Mouse (Mus musculus) retina, postnatal 7 days (tissue): ENCODE data around the gene Nrip1.
"Not testable (repeated sequence)": the region's sequence is repeated elsewhere in the genome, so short reads cannot be mapped to it uniquely, and the experiment has no call there.

Experiments used
- DNase-seq: peaks from one replicate; pipeline ENCODE4 v3.0.0-alpha.2; 2012; ENCODE audit warnings: low read depth, low spot score

The Nrip1 gene

GRCm38 (mm10) chr16:76373671-76374091, at the start of gene Nrip1:
Gene Nrip1 (minus strand): TSS chr16:76373827.
- DNase-seq, result peak; percentile 29

GRCm38 (mm10) chr16:76422531-76422930, 48.9 kb upstream of the Nrip1 start:
- DNase-seq, result no peak

GRCm38 (mm10) chr16:76419849-76420248, 46.2 kb upstream of the Nrip1 start:
- no peak for DNase-seq

- no peak for DNase-seq
Observed at GRCm38 (mm10) chr16:76416477-76416876, 42.9 kb upstream of the Nrip1 start.

GRCm38 (mm10) chr16:76416060-76416438, 42.4 kb upstream of the Nrip1 start:
- no peak for DNase-seq

- no peak for DNase-seq
Observed at GRCm38 (mm10) chr16:76415407-76416059, 41.9 kb upstream of the Nrip1 start.

- DNase-seq, result no peak
Observed at GRCm38 (mm10) chr16:76414528-76414927, 40.9 kb upstream of the Nrip1 start.

GRCm38 (mm10) chr16:76413581-76413980, 40.0 kb upstream of the Nrip1 start:
- no peak for DNase-seq

- no peak for DNase-seq
Observed at GRCm38 (mm10) chr16:76409355-76409722, 35.7 kb upstream of the Nrip1 start.

- no peak for DNase-seq
Observed at GRCm38 (mm10) chr16:76408696-76409354, 35.2 kb upstream of the Nrip1 start.

GRCm38 (mm10) chr16:76408241-76408640, 34.6 kb upstream of the Nrip1 start:
- no peak for DNase-seq

- DNase-seq, result no peak
Observed at GRCm38 (mm10) chr16:76407321-76407920, 33.8 kb upstream of the Nrip1 start.

GRCm38 (mm10) chr16:76406897-76407296, 33.3 kb upstream of the Nrip1 start:
- DNase-seq, result no peak

- no peak for DNase-seq
Observed at GRCm38 (mm10) chr16:76406319-76406718, 32.7 kb upstream of the Nrip1 start.

GRCm38 (mm10) chr16:76403305-76403704, 29.7 kb upstream of the Nrip1 start:
- not testable (repeated sequence) for DNase-seq

- no peak for DNase-seq
Observed at GRCm38 (mm10) chr16:76396512-76396911, 22.9 kb upstream of the Nrip1 start.

- DNase-seq, result no peak
Observed at GRCm38 (mm10) chr16:76393267-76393666, 19.6 kb upstream of the Nrip1 start.

GRCm38 (mm10) chr16:76386496-76386895, 12.9 kb upstream of the Nrip1 start:
- no peak for DNase-seq

- DNase-seq, result no peak
Observed at GRCm38 (mm10) chr16:76386071-76386470, 12.4 kb upstream of the Nrip1 start.

- no peak for DNase-seq
Observed at GRCm38 (mm10) chr16:76377211-76377610, 3.6 kb upstream of the Nrip1 start.

- no peak for DNase-seq
Observed at GRCm38 (mm10) chr16:76376661-76377060, 3.0 kb upstream of the Nrip1 start.

GRCm38 (mm10) chr16:76372941-76373561, 576 bp downstream of the Nrip1 start:
- DNase-seq, result peak; percentile 78
